Mouse (Mus musculus) common myeloid progenitor, adult 5-6 weeks (primary cell): ENCODE measurements around the gene Fam217b. TPM values are rescaled to one million over a fixed set of nuclear protein-coding genes. Genes with fewer than 3 reads are reported as not detected.

Experiments used
- ATAC-seq: replicated peaks from 2 replicates; pipeline ENCODE4 v1.8.0; 2016; ENCODE audit warnings: low read depth, mild to moderate bottlenecking, moderate TSS enrichment, inconsistent platforms; ENCODE audit not compliant: poor library complexity, severe bottlenecking
- total RNA-seq: library from RNA; stranded (forward); fragments of 200-1000, 187-1606 nt; gene quantifications from 2 replicates; pipeline ENCODE4 v1.2.3, GENCODE M21; 2017

Gene Fam217b
- total RNA-seq, 1 experiment from 2014 or later: 5.1 TPM

DNA sequence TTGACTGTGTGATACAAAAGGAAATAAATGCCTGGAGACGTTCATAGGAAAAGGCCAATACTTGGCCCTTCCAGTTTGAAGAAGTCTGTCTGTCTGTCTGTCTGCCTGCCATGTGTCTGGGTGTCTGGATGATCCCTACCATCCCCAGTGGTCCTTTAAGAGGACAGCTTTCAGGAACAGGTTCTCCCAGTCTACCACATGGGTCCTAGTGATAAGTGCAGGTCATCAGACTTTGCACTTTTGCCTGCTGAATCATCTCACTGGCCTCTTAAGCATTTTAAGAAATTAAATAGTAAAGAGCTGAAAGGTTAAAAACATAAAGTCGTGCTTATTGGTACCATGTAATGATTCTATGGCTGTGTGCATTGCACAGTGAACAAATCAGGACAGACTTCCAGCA, 19.2 kb downstream of the Fam217b start:
- ATAC-seq: no peak

- ATAC-seq: no peak
Measured at GRCm38 (mm10) chr2:178433903-178434302, 19.6 kb downstream of the Fam217b start.

DNA sequence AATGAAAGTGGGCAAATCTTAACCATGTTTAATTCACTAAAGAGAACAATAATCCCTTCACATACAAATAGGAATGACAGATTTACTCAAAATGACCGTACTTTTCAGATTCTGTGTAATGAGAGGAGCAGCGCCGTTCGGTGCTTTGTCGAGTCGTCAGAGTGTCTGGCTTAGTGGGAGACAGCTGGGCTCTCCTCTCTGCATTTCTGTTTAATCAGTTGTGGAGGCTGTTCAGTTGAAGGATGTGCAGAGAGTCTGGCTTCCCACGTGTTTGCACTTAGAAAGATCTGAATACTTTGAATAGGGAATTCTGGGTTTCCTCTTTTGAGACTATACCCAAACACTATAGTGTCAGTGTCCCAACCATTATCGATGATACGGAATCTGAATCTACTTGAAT, 23.0 kb downstream of the Fam217b start:
- no peak for ATAC-seq

DNA sequence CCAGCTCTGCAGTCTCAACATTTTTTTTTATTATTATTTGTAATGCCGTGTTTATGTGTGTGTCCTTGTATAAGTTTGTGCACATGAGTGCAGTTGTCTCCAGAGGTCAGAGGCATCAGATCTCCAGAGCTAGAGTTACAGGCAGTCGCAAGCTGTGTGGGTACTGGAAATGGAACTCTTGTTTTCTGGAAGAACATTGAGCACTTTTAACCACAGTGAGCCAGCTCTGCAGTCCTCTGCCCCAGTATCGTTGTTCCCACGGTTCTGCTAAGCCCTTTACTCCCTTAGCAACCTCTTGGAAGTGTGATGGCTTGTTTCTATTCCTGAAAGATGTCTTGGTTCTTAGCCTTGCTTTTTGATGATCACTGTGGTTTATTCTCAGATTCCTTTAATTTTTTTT, 35.1 kb downstream of the Fam217b start:
- ATAC-seq: no peak

GRCm38 (mm10) chr2:178450236-178450635, 35.9 kb downstream of the Fam217b start:
- ATAC-seq: no peak

DNA sequence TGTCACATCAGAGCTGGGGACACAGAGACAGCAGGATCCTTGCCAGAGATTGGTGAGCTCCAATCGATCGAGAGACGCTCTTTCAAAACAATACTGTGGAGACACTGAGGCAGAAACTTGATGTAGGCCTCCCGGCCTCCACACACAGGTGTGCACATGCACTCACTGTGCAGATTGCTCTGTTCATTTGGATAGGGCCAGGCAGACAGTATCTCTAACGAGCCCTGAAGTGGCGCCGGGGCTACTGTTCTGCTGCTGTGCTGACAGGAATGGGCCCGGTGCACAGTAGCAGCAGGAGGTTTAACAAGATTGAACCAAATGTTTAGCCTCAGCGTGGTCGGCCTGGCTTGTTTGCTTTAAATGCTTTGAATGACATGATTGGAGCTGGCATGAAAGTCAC, 36.6 kb downstream of the Fam217b start:
- no peak for ATAC-seq

DNA sequence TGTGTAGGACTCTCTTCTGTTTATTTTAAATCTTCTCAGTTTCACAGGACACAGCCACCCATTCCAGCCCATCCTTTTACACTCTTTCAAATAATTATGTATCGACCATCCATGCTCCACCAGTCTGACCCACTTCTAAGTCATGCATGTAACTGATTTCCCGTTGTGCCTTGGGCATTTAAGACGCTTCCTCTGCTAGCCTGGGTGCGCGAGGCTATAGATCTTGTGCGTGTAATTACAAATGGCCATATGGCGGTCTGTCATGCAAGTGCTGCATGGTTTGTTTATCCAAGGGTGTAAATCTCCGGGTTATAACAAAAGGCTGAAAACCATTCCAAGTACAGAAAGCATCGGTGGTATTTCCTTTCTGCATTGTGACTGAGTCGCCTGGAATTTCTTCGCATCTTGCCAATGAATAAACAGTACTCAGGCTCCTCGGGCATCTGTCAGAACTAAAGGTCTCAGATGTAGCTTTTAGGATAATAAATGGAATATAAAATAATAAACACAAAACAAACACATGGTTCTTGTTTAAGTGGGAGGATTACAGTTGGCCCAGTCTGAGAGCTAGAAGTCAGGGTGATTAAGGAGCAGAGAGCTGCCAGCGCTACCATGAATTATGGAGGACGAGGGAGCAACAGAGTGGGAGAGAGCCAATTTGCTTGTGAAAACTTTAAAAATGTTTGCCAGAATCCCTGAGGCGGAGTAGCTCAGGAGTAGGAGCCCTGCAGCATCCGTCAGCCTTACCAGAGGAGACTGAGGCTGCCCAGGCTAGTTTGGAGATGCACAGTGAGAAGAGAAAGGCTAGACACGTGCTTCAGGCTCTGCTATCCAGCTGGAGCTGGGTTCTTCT, 40.6 kb downstream of the Fam217b start:
- ATAC-seq: no peak

GRCm38 (mm10) chr2:178457414-178457813, 43.1 kb downstream of the Fam217b start:
- no peak for ATAC-seq

DNA sequence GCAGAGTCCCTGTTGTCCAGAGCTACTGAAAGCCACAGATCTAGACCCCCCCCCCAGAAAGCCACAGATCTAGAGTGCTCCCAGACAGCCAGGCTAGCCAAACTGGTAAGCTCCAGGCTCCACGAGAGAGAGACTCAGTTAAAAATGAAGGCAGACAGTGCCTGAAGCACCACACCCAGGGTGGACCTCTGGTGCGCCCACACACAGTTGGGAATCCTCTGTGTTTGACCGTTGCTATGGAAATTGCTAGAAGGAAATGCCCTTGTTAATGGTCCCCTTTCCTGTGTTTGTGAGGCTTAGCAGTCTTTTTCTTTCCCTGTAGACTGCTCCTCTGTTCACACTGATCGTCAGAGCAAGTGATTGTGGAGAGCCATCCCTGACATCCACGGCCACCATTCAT, 46.0 kb downstream of the Fam217b start:
- no peak for ATAC-seq

- ATAC-seq: no peak
Measured at GRCm38 (mm10) chr2:178471546-178472480, 57.5 kb downstream of the Fam217b start.

- no peak for ATAC-seq
Measured at GRCm38 (mm10) chr2:178473916-178474315, 59.6 kb downstream of the Fam217b start.

Other genes with a start within 250 kb of the Fam217b start
- not detected in 2 replicates for gene Sycp2, start 6.8 kb upstream of the Fam217b start, total RNA-seq
- gene Ppp1r3d, start 52 bp upstream of the Fam217b start, total RNA-seq: 3.0 and 3.2 TPM in 2 replicates
- not detected in 2 replicates for gene Cdh26, start 16.0 kb downstream of the Fam217b start, total RNA-seq